Mouse (Mus musculus): ENCODE measurements around the gene Gm49395. TPM values are rescaled to one million over a fixed set of nuclear protein-coding genes. Genes with fewer than 3 reads are reported as not detected.
A peak's percentile ranks its signal among the peaks of the same experiment; 100 is the strongest.

The Gm49395 gene
- polyA plus RNA-seq, 1 experiment from 2014 or later = 7.1 TPM

DNA sequence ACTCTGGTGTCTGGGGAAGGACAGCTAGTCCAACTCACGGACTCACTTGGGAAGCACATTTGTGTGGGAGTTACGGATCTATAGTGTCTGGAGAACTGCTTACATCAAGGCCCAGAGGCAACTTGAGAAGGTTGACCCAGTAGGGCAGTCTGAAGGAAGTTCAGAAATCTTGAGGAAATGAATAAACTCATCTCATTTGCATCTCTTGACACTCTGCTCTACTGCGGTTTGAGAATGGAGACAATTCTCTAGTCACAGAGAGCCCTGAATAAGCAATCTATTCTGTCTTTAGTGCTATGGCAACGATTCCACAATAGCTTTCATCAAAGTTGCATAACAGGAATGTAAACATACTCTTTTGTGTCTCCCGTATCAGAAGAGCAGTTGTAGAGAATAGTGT, 4.8 kb downstream of the Gm49395 start:
- Histone ChIP-seq H3K4me3 (replicated peaks) (no peak overlapping the region), H3K36me3 (no peaks in the 10 kb centered on the region), H3K27ac (no peak overlapping the region), H3K4me1 (peaks cover 6% of the 10 kb centered on the region; the same call in 1 of the 2 replicates), H3K9ac (no peak overlapping the region), H3K27me3 (replicated peaks) (no peaks in the 10 kb centered on the region), H3K4me2 (0 out of 2 replicates have a peak overlapping the region, but pooled peaks have one; percentile 19), H3K9me3 (no peaks in the 10 kb centered on the region)
- no peak for ATAC-seq (ENCODE audit: insufficient read depth, low FRiP score, low read depth)
- 62% methylated on average over 5 of the region's 5 CpGs for WGBS

- H3K4me1 ChIP-seq = peaks cover 7% of the 10 kb centered on the region; the same call in 1 of the 2 replicates
- H3K4me3 ChIP-seq (replicated peaks) = no peak overlapping the region
- no peak for ATAC-seq (ENCODE audit: insufficient read depth, low FRiP score, low read depth)
- no peak overlapping the region for H3K9ac ChIP-seq
- H3K9me3 ChIP-seq = no peaks in the 10 kb centered on the region
- no peaks in the 10 kb centered on the region for H3K27me3 ChIP-seq (replicated peaks)
- H3K27ac ChIP-seq = no peak overlapping the region
- H3K36me3 ChIP-seq = no peaks in the 10 kb centered on the region
- H3K4me2 ChIP-seq = no peak overlapping the region
- 33% methylated on average over 2 of the region's 2 CpGs for WGBS
Measured at GRCm38 (mm10) chr13:115096216-115096615, 5.5 kb downstream of the Gm49395 start.

- Histone ChIP-seq H3K4me3 (replicated peaks) (no peak overlapping the region), H3K36me3 (no peaks in the 10 kb centered on the region), H3K9ac (no peak overlapping the region), H3K4me1 (peaks cover 7% of the 10 kb centered on the region; the same call in 1 of the 2 replicates), H3K27ac (no peak overlapping the region), H3K4me2 (no peak overlapping the region), H3K27me3 (replicated peaks) (no peaks in the 10 kb centered on the region), H3K9me3 (no peaks in the 10 kb centered on the region)
- WGBS = 53% methylated on average over 2 of the region's 2 CpGs
- ATAC-seq (ENCODE audit: insufficient read depth, low FRiP score, low read depth) = no peak
Measured at GRCm38 (mm10) chr13:115095392-115095791, 6.3 kb downstream of the Gm49395 start.

- 64% methylated on average over 3 of the region's 3 CpGs for WGBS
- no peak for ATAC-seq (ENCODE audit: insufficient read depth, low FRiP score, low read depth)
- Histone ChIP-seq H3K4me1 (peaks cover 20% of the 10 kb centered on the region), H3K9ac (no peak overlapping the region), H3K27ac (no peak overlapping the region), H3K27me3 (replicated peaks) (no peaks in the 10 kb centered on the region), H3K4me2 (0 out of 2 replicates have a peak overlapping the region, but pooled peaks have one; percentile 89), H3K9me3 (no peaks in the 10 kb centered on the region), H3K4me3 (replicated peaks) (no peak overlapping the region), H3K36me3 (no peaks in the 10 kb centered on the region; the same call in 1 of the 2 replicates)
Measured at GRCm38 (mm10) chr13:115091511-115091910, 10.2 kb downstream of the Gm49395 start.

- no peak for ATAC-seq (ENCODE audit: insufficient read depth, low FRiP score, low read depth)
- no peaks in the 10 kb centered on the region for H3K9me3 ChIP-seq
- WGBS = 33% methylated on average over 9 of the region's 9 CpGs
Measured at GRCm38 (mm10) chr13:115090977-115091445, 10.7 kb downstream of the Gm49395 start.

DNA sequence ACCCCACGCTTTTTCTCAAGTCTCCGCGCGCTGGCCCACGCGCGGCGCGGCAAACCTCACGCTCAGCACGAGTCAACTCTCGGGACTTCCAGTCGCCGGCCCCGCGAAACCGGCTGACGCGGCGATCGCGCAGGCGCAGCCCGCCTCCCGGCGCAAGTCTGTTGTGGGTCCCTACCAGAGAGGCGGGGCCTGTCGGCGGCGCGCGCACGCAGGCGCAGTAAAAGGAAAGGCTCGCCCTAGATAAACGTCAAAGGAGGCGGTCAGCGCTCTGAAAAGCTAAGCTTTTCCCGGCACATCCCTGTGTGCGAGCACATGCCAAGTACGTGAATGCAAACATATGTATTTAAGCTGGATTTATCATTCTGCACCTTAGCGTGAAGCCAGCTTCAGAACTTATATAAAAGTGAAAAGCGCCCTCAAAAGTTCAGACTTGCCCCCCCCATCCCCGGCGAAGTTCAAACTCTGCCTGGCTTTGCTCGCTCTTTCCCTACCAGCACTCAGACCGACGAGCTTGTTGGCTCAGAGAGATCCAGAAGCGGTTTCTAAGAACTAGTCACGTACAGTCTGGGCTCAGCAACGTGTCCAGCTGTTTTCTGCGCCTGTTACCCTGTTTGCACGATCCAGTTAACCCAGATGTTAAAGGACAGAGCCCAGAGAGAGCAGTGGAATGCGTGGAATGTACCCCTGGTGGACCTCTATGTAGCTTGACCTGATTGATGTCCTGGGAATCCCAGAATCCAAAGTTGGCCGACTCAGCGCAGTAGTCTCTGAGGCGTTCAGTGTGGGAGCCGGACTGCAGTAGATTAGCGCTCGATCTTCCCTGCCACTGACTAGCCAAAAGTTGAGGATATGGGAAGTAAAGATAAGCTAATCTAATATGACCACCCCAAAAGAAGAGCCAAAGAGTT, 11.4 kb downstream of the Gm49395 start, which contains the start of gene Pelo:
TSS of gene Pelo (minus strand) at position 118 of the 908 bp plus-strand sequence.
- Histone ChIP-seq H3K27ac (peak within 1 kb of the TSS; percentile 94), H3K9me3 (no peaks in the 10 kb centered on the region), H3K4me1 (peaks cover 15% of the 10 kb centered on the region), H3K36me3 (no peaks in the 10 kb centered on the region; the same call in 1 of the 2 replicates), H3K4me2 (peak within 1 kb of the TSS; percentile 89), H3K4me3 (replicated peaks) (peak within 1 kb of the TSS; percentile 65), H3K27me3 (replicated peaks) (no peaks in the 10 kb centered on the region), H3K9ac (peak within 1 kb of the TSS; percentile 69)
- peak; percentile 94 for ATAC-seq (ENCODE audit: insufficient read depth, low FRiP score, low read depth)
- under 1% methylated on average over 60 of the region's 60 CpGs for WGBS

More at GRCm38 (mm10) chr13:115090977-115091445, 10.7 kb downstream of the Gm49395 start:
- peak overlapping the region; percentile 94 for H3K27ac ChIP-seq
- H3K36me3 ChIP-seq = no peaks in the 10 kb centered on the region; the same call in 1 of the 2 replicates
- H3K4me3 ChIP-seq (replicated peaks) = peak overlapping the region; percentile 65
- peak overlapping the region; percentile 89 for H3K4me2 ChIP-seq
- no peaks in the 10 kb centered on the region for H3K27me3 ChIP-seq (replicated peaks)
- peaks cover 16% of the 10 kb centered on the region for H3K4me1 ChIP-seq
- no peak overlapping the region for H3K9ac ChIP-seq

DNA sequence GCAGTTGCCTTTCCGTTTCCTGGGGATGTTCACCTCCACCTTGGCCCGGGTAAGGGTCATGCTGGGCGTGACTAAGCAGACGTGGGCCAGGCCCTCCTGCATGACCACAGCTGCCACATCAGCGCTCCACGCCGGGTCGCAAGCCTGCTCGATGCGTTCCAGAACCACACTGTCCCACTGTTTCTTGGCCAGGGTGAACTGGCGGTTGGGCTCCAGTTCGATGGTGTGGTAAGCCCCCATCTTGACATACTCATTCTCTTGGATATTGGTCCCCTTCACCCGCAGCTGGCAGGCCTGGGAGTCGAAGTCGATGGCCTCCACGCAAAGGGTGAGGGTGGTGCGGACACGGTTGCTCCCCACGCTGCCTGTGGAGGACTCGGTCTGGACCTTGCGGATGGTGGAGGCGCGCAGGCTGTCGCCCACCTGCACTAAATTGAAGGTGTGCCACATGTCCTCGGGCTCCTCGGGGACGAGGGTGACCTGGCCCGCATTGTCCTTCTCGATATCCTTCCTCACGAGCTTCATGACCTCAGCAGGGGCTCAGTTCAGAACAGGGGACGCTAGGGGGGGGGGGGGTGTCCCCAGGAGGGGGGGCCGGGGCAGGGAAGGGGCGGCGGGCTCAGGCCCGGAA, 12.2 kb downstream of the Gm49395 start:
- Histone ChIP-seq H3K27me3 (replicated peaks) (no peaks in the 10 kb centered on the region), H3K36me3 (no peaks in the 10 kb centered on the region; the same call in 1 of the 2 replicates), H3K4me3 (replicated peaks) (peak overlapping the region; percentile 65), H3K4me2 (peak overlapping the region; percentile 89), H3K4me1 (peaks cover 15% of the 10 kb centered on the region), H3K27ac (peak overlapping the region; percentile 94), H3K9ac (peak overlapping the region; percentile 69), H3K9me3 (no peaks in the 10 kb centered on the region)
- ATAC-seq (ENCODE audit: insufficient read depth, low FRiP score, low read depth) = peak; percentile 30
- WGBS = 5% methylated on average over 35 of the region's 35 CpGs

DNA sequence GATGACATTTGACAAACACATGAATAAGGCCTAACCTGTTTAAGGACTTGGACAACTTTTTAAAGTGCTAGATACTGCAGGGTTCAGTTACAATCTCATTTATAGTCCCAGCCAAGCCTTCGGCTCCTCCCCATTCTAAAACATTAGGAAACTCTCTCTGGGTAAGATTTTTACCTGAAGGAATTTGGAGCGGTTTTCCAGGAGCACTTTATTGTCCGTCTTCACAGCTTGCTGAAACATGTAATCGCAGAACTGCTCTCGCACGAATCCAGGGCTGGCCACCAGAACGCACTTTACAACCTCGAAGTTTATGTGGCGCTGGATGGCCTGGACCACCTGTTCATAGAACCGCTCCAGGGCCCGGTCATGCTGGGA, 12.7 kb downstream of the Gm49395 start:
- Histone ChIP-seq H3K9ac (peak overlapping the region; percentile 69), H3K27ac (peak overlapping the region; percentile 94; the same call in 1 of the 2 replicates), H3K9me3 (no peaks in the 10 kb centered on the region), H3K4me1 (peaks cover 15% of the 10 kb centered on the region), H3K4me3 (replicated peaks) (peak overlapping the region; percentile 65), H3K4me2 (peak overlapping the region; percentile 89), H3K27me3 (replicated peaks) (no peaks in the 10 kb centered on the region), H3K36me3 (no peaks in the 10 kb centered on the region; the same call in 1 of the 2 replicates)
- 53% methylated on average over 11 of the region's 11 CpGs for WGBS
- no peak for ATAC-seq (ENCODE audit: insufficient read depth, low FRiP score, low read depth)

DNA sequence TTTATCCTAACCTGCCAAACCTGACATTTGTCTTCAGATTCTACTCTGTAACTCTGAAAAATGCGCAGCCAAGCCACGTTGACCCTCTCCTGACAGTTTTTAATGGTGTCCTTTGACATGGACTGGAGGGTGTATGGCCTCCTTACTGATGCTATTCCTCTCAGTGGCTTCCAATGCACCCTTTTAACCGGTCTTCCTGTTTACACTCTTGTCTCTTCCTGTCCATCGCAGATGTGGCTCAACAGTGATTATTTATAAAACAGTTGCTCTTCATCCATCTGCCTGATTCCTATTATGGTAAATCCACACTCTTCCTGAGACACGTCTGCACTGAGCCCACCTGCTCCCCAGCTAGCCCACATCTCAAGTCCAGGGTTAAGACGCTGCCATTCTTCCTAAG, 15.7 kb downstream of the Gm49395 start:
- Histone ChIP-seq H3K27me3 (replicated peaks) (no peaks in the 10 kb centered on the region), H3K4me2 (no peak overlapping the region), H3K4me3 (replicated peaks) (no peak overlapping the region), H3K36me3 (no peaks in the 10 kb centered on the region; the same call in 1 of the 2 replicates), H3K9ac (no peak overlapping the region), H3K4me1 (peaks cover 16% of the 10 kb centered on the region), H3K9me3 (no peaks in the 10 kb centered on the region), H3K27ac (no peak overlapping the region)
- no peak for ATAC-seq (ENCODE audit: insufficient read depth, low FRiP score, low read depth)
- 55% methylated on average over 6 of the region's 6 CpGs for WGBS

GRCm38 (mm10) chr13:115082339-115082738, 19.4 kb downstream of the Gm49395 start:
- Histone ChIP-seq H3K27ac (no peak overlapping the region), H3K4me1 (0 out of 2 replicates have a peak, but pooled peaks cover 3% of the 10 kb centered on the region), H3K27me3 (replicated peaks) (no peaks in the 10 kb centered on the region), H3K36me3 (no peaks in the 10 kb centered on the region), H3K4me2 (no peak overlapping the region), H3K9ac (no peak overlapping the region), H3K9me3 (no peaks in the 10 kb centered on the region), H3K4me3 (replicated peaks) (no peak overlapping the region)
- ATAC-seq (ENCODE audit: insufficient read depth, low FRiP score, low read depth) = no peak
- 45% methylated on average over 7 of the region's 7 CpGs for WGBS

- no peak overlapping the region for H3K27ac ChIP-seq
- no peak overlapping the region for H3K9ac ChIP-seq
- no peak overlapping the region for H3K4me3 ChIP-seq (replicated peaks)
- 78% methylated on average over 3 of the region's 3 CpGs for WGBS
- H3K27me3 ChIP-seq (replicated peaks) = no peaks in the 10 kb centered on the region
- 0 out of 2 replicates have a peak, but pooled peaks cover 3% of the 10 kb centered on the region for H3K4me1 ChIP-seq
- H3K9me3 ChIP-seq = no peaks in the 10 kb centered on the region
- no peak overlapping the region for H3K4me2 ChIP-seq
- H3K36me3 ChIP-seq = no peaks in the 10 kb centered on the region
- no peak for ATAC-seq (ENCODE audit: insufficient read depth, low FRiP score, low read depth)
Measured at GRCm38 (mm10) chr13:115079996-115080585, 21.6 kb downstream of the Gm49395 start.

Data from stomach, embryonic 15.5 days (tissue).